Mouse (Mus musculus): ENCODE data around the gene Rhox9.
"Not testable (repeated sequence)": the region's sequence is repeated elsewhere in the genome, so short reads cannot be mapped to it uniquely, and the experiment has no call there.

Gene Rhox9

DNA sequence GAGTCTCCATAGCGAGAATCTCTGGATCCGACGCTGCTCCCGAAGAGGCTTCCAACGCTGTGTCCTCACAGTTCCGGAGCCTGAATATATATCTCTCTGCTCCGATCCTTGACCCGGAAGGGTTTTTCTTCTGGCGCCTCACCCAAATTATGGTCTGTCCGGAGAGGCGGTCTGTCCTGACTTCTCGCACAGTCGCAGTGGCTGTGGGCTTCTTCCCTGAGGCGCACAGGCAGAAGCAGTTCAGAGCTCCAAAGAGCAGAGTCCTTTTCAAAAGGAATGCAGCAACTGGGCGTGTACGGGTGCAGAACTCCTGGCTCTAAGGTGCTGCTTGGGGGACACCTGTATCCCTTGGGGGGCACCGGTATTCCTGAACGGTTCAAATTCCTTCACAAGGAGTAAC is at the start of gene Rhox9:
Rhox9 (minus strand) TSS at position 101 of the 400 bp plus-strand sequence.
- DNase-seq (ENCODE audit: low read depth, low spot score) = not testable (repeated sequence)

DNA sequence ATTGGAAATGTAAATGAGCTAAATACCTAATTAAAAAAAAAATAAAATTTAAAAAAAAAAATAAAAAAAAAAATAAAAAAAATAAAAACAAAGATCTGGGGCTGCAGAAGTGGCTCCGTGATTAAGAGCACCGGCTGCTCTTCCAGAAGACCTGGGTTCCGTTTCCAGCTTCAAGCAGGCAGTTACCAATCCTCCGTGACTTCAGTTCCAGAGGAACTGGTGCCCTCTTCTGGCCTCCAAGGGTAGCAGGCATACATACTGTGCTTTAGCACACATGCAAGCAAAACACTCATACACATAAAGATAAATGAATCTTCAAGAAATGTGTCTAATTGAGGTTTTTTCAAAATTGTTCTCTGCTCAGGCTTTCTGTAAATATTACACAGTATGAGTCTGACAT is 14.7 kb upstream of the Rhox9 start:
- DNase-seq (ENCODE audit: low read depth, low spot score) = no peak

- DNase-seq (ENCODE audit: low read depth, low spot score) = no peak
Observed at GRCm38 (mm10) chrX:37908581-37908980, 7.0 kb upstream of the Rhox9 start.

DNA sequence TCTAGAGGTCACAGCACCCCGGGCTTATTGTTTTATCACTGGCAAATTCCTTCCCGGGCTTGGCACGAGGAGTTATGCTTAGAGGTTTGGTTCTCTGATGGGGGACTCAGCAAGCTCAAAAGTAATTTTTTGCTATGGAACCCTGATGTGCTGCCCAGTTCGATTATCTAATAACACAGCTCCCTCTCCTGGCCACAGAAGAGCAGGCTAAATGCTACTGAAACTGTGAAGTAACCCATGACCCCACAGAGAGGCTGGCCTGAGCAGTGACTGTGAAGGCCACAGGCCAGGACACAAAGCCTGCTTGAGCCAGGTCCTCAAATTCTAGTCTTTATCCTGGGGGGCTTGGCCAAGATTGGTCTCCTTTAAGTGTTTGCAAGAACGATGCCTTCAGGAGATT is 2.2 kb upstream of the Rhox9 start:
- DNase-seq (ENCODE audit: low read depth, low spot score) = no peak

- not testable (repeated sequence) for DNase-seq (ENCODE audit: low read depth, low spot score)
Observed at GRCm38 (mm10) chrX:37897132-37897531, 4.4 kb downstream of the Rhox9 start, which contains the start of gene Rhox7b. Gene Rhox7b (minus strand): TSS chrX:37897232.

GRCm38 (mm10) chrX:37878844-37879243 is 22.7 kb downstream of the Rhox9 start, which contains the start of gene Rhox8:
Gene Rhox8 (minus strand): TSS chrX:37878944.
- no peak for DNase-seq (ENCODE audit: low read depth, low spot score)

DNA sequence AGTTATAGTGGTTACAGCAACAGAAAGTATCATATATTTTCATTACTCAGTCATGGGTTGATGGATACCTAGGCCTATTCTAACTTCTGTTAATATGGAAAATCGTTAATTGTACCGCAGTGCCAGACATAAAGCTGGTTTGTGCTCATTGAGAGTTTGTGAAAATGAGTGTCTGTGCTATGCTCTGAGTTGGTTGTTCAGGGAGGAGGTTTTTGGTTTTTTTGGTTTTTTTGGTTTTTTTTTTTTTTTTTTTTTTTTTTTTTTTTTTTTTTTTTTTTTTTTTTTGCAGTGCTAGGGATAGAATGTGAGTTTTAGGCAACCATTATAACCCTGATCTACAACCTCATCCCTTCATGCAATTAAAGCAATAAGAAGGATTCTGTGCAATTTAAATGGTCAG is 29.9 kb downstream of the Rhox9 start:
- no peak for DNase-seq (ENCODE audit: low read depth, low spot score)

Measured in telencephalon, adult 2 months (tissue).